Mouse (Mus musculus) small intestine, adult 2 months (tissue): ENCODE measurements around the gene Nt5dc3.

Source experiments
- CTCF ChIP-seq: fragments of 200-500 bp; IDR thresholded peaks from 2 replicates; pipeline ENCODE4 v1.5.1; 2012; ENCODE audit warnings: low read depth, mild to moderate bottlenecking, control low read depth, inconsistent platforms, low read length, moderate library complexity, mixed read lengths; ENCODE audit not compliant: insufficient replicate concordance, insufficient read length; ENCODE audit errors: extremely low read depth
- POLR2A ChIP-seq: fragments of 200-500 bp; IDR thresholded peaks from 2 replicates; pipeline ENCODE4 v1.6.1; 2012; ENCODE audit warnings: low read depth, mild to moderate bottlenecking, control low read depth, inconsistent platforms, low read length, moderate library complexity

- TF ChIP-seq CTCF (no peak), POLR2A (no peak)
These were observed 102.6 kb downstream of the Nt5dc3 start for GRCm38 (mm10) chr10:86881448-86881847.
